25 mouse cellular contexts compared by ENCODE assay signal in genomic region chr3:28340071-28340470, GRCm38 (mm10).
DNase-seq lines count a peak whose midpoint lies in the region; ATAC-seq lines count a peak whose summit lies in the region.
"Had no signal": no experiment of that assay in that cellular context is flagged by ENCODE, and none has a peak within 500 bp of the region (broad histone marks: within the 10 kb centered on the region; RNA-seq: fewer than 3 reads in every experiment).

No protein-coding gene starts in this region.

- H3K9me3 ChIP-seq in forebrain, embryonic 15.5 days, result no peaks in the 10 kb centered on the region
- H3K9me3 ChIP-seq in forebrain, embryonic 12.5 days, result no peaks in the 10 kb centered on the region
- no peaks in the 10 kb centered on the region for H3K9me3 ChIP-seq in heart, embryonic 12.5 days (replicated peaks)
- H3K9me3 ChIP-seq: embryonic facial prominence, embryonic 12.5 days; G1E; heart, embryonic 10.5 days; heart, embryonic 15.5 days; hindbrain, embryonic 13.5 days had no signal

- no peaks in the 10 kb centered on the region for H3K27me3 ChIP-seq in forebrain, embryonic 15.5 days
- H3K27me3 ChIP-seq in forebrain, embryonic 12.5 days, result no peaks in the 10 kb centered on the region
- H3K27me3 ChIP-seq in heart, embryonic 12.5 days (replicated peaks), result no peaks in the 10 kb centered on the region
- H3K27me3 ChIP-seq: embryonic facial prominence, embryonic 12.5 days; heart, embryonic 15.5 days; hindbrain, embryonic 13.5 days had no signal

- 67% methylated on average over 8 of the region's 8 CpGs for WGBS in forebrain, embryonic 15.5 days
- 79% methylated on average over 8 of the region's 8 CpGs for whole genome bisulfite sequencing in forebrain, embryonic 12.5 days
- 64% methylated on average over 8 of the region's 8 CpGs for WGBS in heart, embryonic 12.5 days

- no peak overlapping the region for H3K4me3 ChIP-seq in forebrain, embryonic 15.5 days
- no peak overlapping the region for H3K4me3 ChIP-seq in forebrain, embryonic 12.5 days (replicated peaks)
- H3K4me3 ChIP-seq in heart, embryonic 12.5 days, result no peak overlapping the region
- H3K4me3 ChIP-seq: embryonic facial prominence, embryonic 12.5 days; heart, embryonic 10.5 days; heart, embryonic 15.5 days; hindbrain, embryonic 13.5 days had no signal

- H3K27ac ChIP-seq in forebrain, embryonic 15.5 days (replicated peaks), result peak overlapping the region; percentile 31; the same call in 1 of the 2 replicates
- no peak overlapping the region for H3K27ac ChIP-seq in forebrain, embryonic 12.5 days
- H3K27ac ChIP-seq in heart, embryonic 12.5 days (ENCODE audit: poor library complexity, severe bottlenecking), result no peak overlapping the region
- H3K27ac ChIP-seq: embryonic facial prominence, embryonic 12.5 days; heart, embryonic 10.5 days; heart, embryonic 15.5 days; hindbrain, embryonic 13.5 days; hindbrain, postnatal 0 days had no signal

- no peak for ATAC-seq in forebrain, embryonic 15.5 days (replicated peaks)
- ATAC-seq in forebrain, embryonic 12.5 days (ENCODE audit: low FRiP score), result no peak
- no peak for ATAC-seq in heart, embryonic 12.5 days (ENCODE audit: insufficient number of reproducible peaks, low FRiP score)
- ATAC-seq: CD4-positive, CD25-positive, alpha-beta regulatory T cell, adult 4 months; forebrain, embryonic 14.5 days; hindbrain, postnatal 0 days had no signal

- peaks cover 37% of the 10 kb centered on the region for H3K4me1 ChIP-seq in forebrain, embryonic 15.5 days
- no peaks in the 10 kb centered on the region for H3K4me1 ChIP-seq in forebrain, embryonic 12.5 days
- no peaks in the 10 kb centered on the region for H3K4me1 ChIP-seq in heart, embryonic 12.5 days (replicated peaks)
- H3K4me1 ChIP-seq: embryonic facial prominence, embryonic 12.5 days; heart, embryonic 10.5 days; heart, embryonic 15.5 days had no signal

- DNase-seq in heart, adult 11 months, result peak; percentile 73
- DNase-seq in layer of hippocampus, adult 8-10 months (ENCODE audit: low spot score in 2 of 2), result peak; percentile 29 to 54
- DNase-seq in layer of hippocampus, postnatal 25 days (ENCODE audit: extremely low spot score in 1 of 2, low spot score in 1 of 2), result peak; percentile 25 to 29
- DNase-seq in natural killer cell, adult 2 months (ENCODE audit: low spot score in 2 of 2), result no peak
- no peak for DNase-seq in urinary bladder, postnatal 4 days (ENCODE audit: low spot score in 2 of 2)
- DNase-seq: adrenal gland, adult 8-10 months; adrenal gland, postnatal 36 days; B cell, adult 2 months; cerebellum, adult 11-12 months; cerebellum, adult 9-10 months; cerebellum, postnatal 25 days; gastrocnemius, postnatal 36 days; heart, adult 18-20 months; heart, postnatal 14 days had no signal

- H3K9ac ChIP-seq in forebrain, embryonic 15.5 days (replicated peaks), result no peak overlapping the region
- no peak overlapping the region for H3K9ac ChIP-seq in forebrain, embryonic 12.5 days
- H3K9ac ChIP-seq in heart, embryonic 12.5 days, result no peak overlapping the region
- H3K9ac ChIP-seq: embryonic facial prominence, embryonic 12.5 days; heart, embryonic 15.5 days; hindbrain, embryonic 13.5 days had no signal

- no peaks in the 10 kb centered on the region for H3K36me3 ChIP-seq in forebrain, embryonic 15.5 days
- H3K36me3 ChIP-seq in forebrain, embryonic 12.5 days (replicated peaks), result no peaks in the 10 kb centered on the region
- no peaks in the 10 kb centered on the region for H3K36me3 ChIP-seq in heart, embryonic 12.5 days
- H3K36me3 ChIP-seq: embryonic facial prominence, embryonic 12.5 days; G1E; heart, embryonic 10.5 days; heart, embryonic 15.5 days; hindbrain, embryonic 13.5 days had no signal

- H3K4me2 ChIP-seq in forebrain, embryonic 15.5 days (replicated peaks), result no peak overlapping the region
- H3K4me2 ChIP-seq in forebrain, embryonic 12.5 days, result no peak overlapping the region
- no peak overlapping the region for H3K4me2 ChIP-seq in heart, embryonic 12.5 days
- H3K4me2 ChIP-seq: embryonic facial prominence, embryonic 12.5 days; heart, embryonic 15.5 days; hindbrain, embryonic 13.5 days had no signal

Comparison
In these comparisons a context has a peak if more than half of its experiments do, and no peak if none do; other contexts are left out.
1. DNase-seq: peak in heart, adult 11 months (single experiment), layer of hippocampus, adult 8-10 months (2 of 2) and layer of hippocampus, postnatal 25 days (2 of 2); none in natural killer cell, adult 2 months (0 of 2) and urinary bladder, postnatal 4 days (0 of 2).